Mouse (Mus musculus) midbrain, postnatal 0 days (tissue): ENCODE data around the gene Stard13. TPM values are rescaled to one million over a fixed set of nuclear protein-coding genes. Genes with fewer than 3 reads are reported as not detected.

Source experiments
- ATAC-seq: fragments of 200-750 bp; cut with Nextera tagmentation; 2 replicates; pipeline ENCODE4 v1.8.0; 2017; ENCODE audit warnings: moderate number of reproducible peaks, mild to moderate bottlenecking, moderate TSS enrichment, moderate library complexity; ENCODE audit not compliant: low FRiP score
- DNase-seq: peaks from one replicate; pipeline ENCODE4 v3.0.0-alpha.2; 2015; ENCODE audit warnings: low spot score
- H3K27ac ChIP-seq: fragments of 300-500 bp; sonication (generic); 2 replicates; pipeline ENCODE4 v1.5.1; 2014; ENCODE audit warnings: low read depth, mild to moderate bottlenecking, low read length, mixed read lengths
- H3K27me3 ChIP-seq: fragments of 300-500 bp; sonication (generic); 2 replicates; pipeline ENCODE4 v1.6.1; 2014; ENCODE audit warnings: low read length, control low read depth, mixed read lengths; ENCODE audit not compliant: insufficient read depth
- H3K36me3 ChIP-seq: fragments of 300-500 bp; sonication (generic); 2 replicates; pipeline ENCODE4 v1.6.1; 2014; ENCODE audit warnings: low read length, control low read depth, mixed read lengths; ENCODE audit not compliant: insufficient read depth
- H3K4me1 ChIP-seq: fragments of 300-500 bp; sonication (generic); 2 replicates; pipeline ENCODE4 v1.6.1; 2014; ENCODE audit warnings: mild to moderate bottlenecking, control low read depth, antibody characterized with exemption, low read length, mixed read lengths; ENCODE audit not compliant: insufficient read depth
- H3K4me2 ChIP-seq: fragments of 300-500 bp; sonication (generic); 2 replicates; pipeline ENCODE4 v1.6.1; 2014; ENCODE audit warnings: low read depth, mild to moderate bottlenecking, low read length, mixed read lengths; ENCODE audit not compliant: poor library complexity, severe bottlenecking
- H3K4me3 ChIP-seq: fragments of 300-500 bp; sonication (generic); 2 replicates; pipeline ENCODE4 v1.5.1; 2014; ENCODE audit warnings: low read depth, mild to moderate bottlenecking, low read length, moderate library complexity
- H3K9ac ChIP-seq: fragments of 300-500 bp; sonication (generic); replicated peaks from 2 replicates; pipeline ENCODE4 v1.6.1; 2014; ENCODE audit warnings: mild to moderate bottlenecking, low read length, moderate library complexity, mixed read lengths; ENCODE audit not compliant: poor library complexity, severe bottlenecking
- H3K9me3 ChIP-seq: fragments of 300-500 bp; sonication (generic); 2 replicates; pipeline ENCODE4 v1.6.1; 2016; ENCODE audit warnings: low read length, control low read depth
- CTCF ChIP-seq: IDR thresholded peaks from 2 replicates; pipeline ENCODE4 v1.5.1; 2016; ENCODE audit warnings: antibody characterized with exemption, mild to moderate bottlenecking
- WGBS: fragments of 180-500 bp; shearing (Covaris S2); extraction: QIAGEN DNeasy Blood & Tissue Kit; methylation state at CpG from one replicate; pipeline ENCODE4 v1.1.7; 2014; 5-methylcytosine and 5-hydroxymethylcytosine counted together
- polyA plus RNA-seq: library from polyadenylated mRNA; unstranded; fragments of >200 nt; fragmentation: Nextera tagmentation; extraction: Ambion mirVana; gene quantifications from 2 replicates; pipeline ENCODE4 v1.2.1, GENCODE M21; 2015
- total RNA-seq: library from RNA; depleted of rRNA; stranded (reverse); fragments of >200 nt; gene quantifications from 2 replicates; pipeline ENCODE4 v1.2.3, GENCODE M21; 2014

The Stard13 gene
- total and polyA plus RNA-seq, 2 experiments from 2014 or later: 2.1 to 27.2 TPM

DNA sequence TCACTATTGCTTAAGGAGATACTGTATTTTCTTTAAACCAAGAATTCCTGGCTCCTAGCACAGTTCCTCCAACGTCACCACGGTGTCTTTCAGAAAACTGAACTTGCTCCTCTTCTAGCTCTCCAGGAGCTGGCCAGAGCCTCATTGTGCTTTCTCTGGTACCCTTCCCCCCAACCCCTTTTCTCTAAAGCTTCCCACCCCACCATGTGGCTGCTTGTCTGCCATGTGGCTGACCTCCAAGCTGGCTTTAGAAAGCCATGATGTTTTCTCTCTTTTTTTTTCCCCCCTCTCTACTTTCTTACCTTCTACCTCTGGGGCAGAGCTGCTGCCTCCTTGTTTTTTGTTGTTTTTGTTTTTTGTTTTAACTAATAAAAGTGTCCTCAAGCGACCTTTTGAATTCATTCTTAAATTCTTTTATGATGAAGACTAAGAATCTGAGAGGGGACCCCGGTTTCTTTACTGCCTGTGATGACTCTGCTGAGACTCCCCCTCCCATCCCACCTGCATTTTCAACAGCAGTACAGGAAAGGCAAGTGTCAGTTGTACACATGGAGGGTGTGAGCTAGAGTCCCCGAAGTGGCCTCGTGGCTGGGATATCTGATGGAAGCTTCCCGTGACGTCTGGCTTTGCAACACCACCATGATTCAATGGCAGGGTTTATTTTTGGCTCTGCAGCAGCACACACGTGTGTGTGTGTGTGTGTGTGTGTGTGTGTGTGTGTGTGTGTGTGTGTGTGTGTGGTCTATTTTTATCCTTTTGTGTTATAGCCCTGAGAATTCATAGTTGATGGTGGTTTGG, 198.7 kb downstream of the Stard13 start:
- H3K4me3 ChIP-seq: no peak overlapping the region
- 70% methylated on average over 9 of the region's 9 CpGs for WGBS
- no peaks in the 10 kb centered on the region for H3K9me3 ChIP-seq
- no peak overlapping the region for H3K4me2 ChIP-seq
- H3K27me3 ChIP-seq: no peaks in the 10 kb centered on the region
- no peak for TF ChIP-seq CTCF
- peak; percentile 56 for DNase-seq
- ATAC-seq: no peak
- no peaks in the 10 kb centered on the region for H3K4me1 ChIP-seq
- H3K36me3 ChIP-seq: no peaks in the 10 kb centered on the region
- H3K27ac ChIP-seq: no peak overlapping the region
- H3K9ac ChIP-seq: no peak overlapping the region

DNA sequence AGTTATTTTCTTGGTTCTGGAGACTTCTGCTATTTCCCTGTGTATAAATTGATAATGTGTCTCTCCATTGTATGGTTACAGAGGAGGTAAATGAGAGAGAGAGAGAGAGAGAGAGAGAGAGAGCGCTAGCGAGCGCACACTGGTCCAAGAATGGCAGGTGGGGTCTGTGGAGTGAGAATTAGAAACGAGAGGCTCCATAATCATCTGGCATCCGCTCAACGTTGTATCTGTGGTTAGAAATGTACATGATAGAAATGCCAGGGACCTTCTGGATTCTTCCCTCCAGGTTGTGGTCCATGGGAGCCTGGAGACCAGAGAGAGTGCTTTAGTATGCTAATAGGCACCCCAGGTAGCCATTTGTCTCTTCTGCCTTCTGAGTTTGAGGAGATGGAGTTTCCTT, 204.7 kb downstream of the Stard13 start:
- WGBS: 69% methylated on average over 6 of the region's 6 CpGs
- Histone ChIP-seq H3K9me3 (no peaks in the 10 kb centered on the region), H3K9ac (no peak overlapping the region), H3K36me3 (no peaks in the 10 kb centered on the region), H3K4me3 (no peak overlapping the region), H3K27ac (no peak overlapping the region), H3K4me1 (no peaks in the 10 kb centered on the region), H3K4me2 (no peak overlapping the region), H3K27me3 (no peaks in the 10 kb centered on the region)
- DNase-seq (peak; percentile 79), ATAC-seq (no peak)
- TF ChIP-seq CTCF: no peak

DNA sequence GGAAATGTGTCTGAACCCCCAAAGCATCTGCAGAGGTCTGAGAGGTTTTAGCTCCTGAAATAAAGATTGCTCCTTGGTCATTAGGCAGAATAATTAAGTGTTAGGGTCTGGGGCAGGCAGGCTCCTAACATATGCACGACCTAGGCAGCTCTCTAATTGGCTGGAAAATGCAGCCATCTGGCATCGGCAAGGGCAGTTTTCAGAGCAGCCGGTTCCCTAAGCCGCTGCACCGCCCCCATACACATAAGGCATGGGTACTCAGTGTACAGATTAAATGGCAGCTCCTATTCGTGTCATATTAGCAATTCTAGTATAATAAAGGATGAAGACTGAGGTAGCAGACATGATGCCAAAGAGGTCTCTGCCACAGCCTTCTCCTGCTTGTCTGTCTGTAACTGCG, 206.5 kb downstream of the Stard13 start:
- no peak overlapping the region for H3K4me2 ChIP-seq
- no peak overlapping the region for H3K4me3 ChIP-seq
- no peaks in the 10 kb centered on the region for H3K36me3 ChIP-seq
- 31% methylated on average over 7 of the region's 7 CpGs for WGBS
- H3K9ac ChIP-seq: no peak overlapping the region
- DNase-seq (peak; percentile 71), ATAC-seq (no peak; the same call in 1 of the 2 replicates)
- H3K9me3 ChIP-seq: no peaks in the 10 kb centered on the region
- H3K4me1 ChIP-seq: peaks cover 9% of the 10 kb centered on the region; the same call in 1 of the 2 replicates
- H3K27me3 ChIP-seq: no peaks in the 10 kb centered on the region
- TF ChIP-seq CTCF: no peak
- H3K27ac ChIP-seq: no peak overlapping the region

DNA sequence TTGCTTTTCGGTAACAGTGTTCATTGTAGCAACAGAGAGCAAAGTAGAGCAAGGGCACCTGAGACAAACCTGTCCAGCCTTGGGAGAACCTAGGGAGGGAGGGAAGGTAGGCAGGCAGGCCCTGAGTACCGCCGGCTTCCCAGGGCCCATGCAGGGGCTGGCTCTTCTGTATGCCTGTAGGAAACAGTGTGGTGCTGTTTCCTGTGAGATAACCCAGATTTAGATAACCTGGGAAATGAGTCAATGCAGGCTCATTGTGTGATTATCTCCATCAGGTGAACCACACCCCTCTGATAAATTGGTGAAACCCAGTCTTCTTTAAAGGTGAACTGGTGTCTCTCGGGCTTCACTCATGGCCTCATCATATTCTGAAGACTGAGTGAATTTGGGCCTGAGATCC, 207.6 kb downstream of the Stard13 start:
- H3K4me3 ChIP-seq: no peak overlapping the region
- no peaks in the 10 kb centered on the region for H3K27me3 ChIP-seq
- no peak overlapping the region for H3K4me2 ChIP-seq
- DNase-seq (no peak), ATAC-seq (no peak)
- WGBS: 97% methylated on average over 4 of the region's 4 CpGs
- TF ChIP-seq CTCF: no peak
- no peak overlapping the region for H3K27ac ChIP-seq
- no peaks in the 10 kb centered on the region for H3K9me3 ChIP-seq
- no peaks in the 10 kb centered on the region for H3K36me3 ChIP-seq
- peaks cover 9% of the 10 kb centered on the region; the same call in 1 of the 2 replicates for H3K4me1 ChIP-seq
- H3K9ac ChIP-seq: no peak overlapping the region

DNA sequence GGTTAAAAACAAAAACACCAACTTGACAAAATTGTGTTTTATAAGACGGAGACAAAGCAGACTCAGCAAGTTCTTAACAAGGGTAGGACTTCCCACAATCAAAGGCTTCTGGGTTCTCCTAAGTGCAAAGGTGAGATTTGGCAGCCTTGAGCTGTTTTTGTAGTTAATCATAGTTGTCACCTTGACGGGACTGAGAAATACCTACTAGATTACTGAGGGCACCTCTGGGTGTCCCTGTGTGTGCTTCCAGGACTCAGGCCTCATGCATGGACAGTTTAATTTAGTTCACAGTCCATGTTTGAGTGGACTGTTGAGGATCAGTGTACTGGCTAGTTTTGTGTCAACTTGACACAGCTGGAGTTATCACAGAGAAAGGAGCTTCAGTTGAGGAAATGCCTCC, 209.2 kb downstream of the Stard13 start:
- no peak overlapping the region for H3K9ac ChIP-seq
- WGBS: 80% methylated on average over 2 of the region's 2 CpGs
- DNase-seq (no peak), ATAC-seq (no peak)
- H3K4me2 ChIP-seq: no peak overlapping the region
- no peak for TF ChIP-seq CTCF
- H3K4me3 ChIP-seq: no peak overlapping the region
- no peaks in the 10 kb centered on the region for H3K9me3 ChIP-seq
- peaks cover 13% of the 10 kb centered on the region; the same call in 1 of the 2 replicates for H3K4me1 ChIP-seq
- H3K36me3 ChIP-seq: no peaks in the 10 kb centered on the region
- no peaks in the 10 kb centered on the region for H3K27me3 ChIP-seq
- H3K27ac ChIP-seq: no peak overlapping the region

DNA sequence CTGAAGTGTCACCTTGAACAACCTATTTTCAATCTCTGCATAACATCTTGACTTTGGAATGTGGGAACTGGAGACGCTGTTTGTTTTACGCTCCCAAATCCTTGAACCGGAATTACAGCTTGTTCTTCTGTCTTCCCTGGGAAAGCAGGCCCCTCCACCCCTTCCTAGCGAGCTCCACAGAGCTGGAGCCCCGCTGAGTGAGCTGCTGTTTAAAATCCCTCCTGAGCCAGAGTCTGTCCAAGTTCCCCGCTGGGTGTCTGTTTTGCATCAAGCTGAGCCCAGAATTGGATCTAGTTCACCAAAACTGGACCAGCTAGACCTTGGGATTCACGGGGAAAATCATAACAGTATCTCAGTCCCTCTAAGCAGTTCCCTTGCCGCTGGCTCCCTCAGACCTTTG, 210.2 kb downstream of the Stard13 start:
- H3K27me3 ChIP-seq: no peaks in the 10 kb centered on the region
- H3K4me1 ChIP-seq: peaks cover 13% of the 10 kb centered on the region; the same call in 1 of the 2 replicates
- no peak for ATAC-seq
- no peak overlapping the region for H3K4me2 ChIP-seq
- H3K9ac ChIP-seq: no peak overlapping the region
- no peaks in the 10 kb centered on the region for H3K36me3 ChIP-seq
- DNase-seq: peak; percentile 37
- 7% methylated on average over 8 of the region's 8 CpGs for WGBS
- peak overlapping the region; percentile 39; the same call in 1 of the 2 replicates for H3K27ac ChIP-seq
- no peak overlapping the region for H3K4me3 ChIP-seq
- no peak for TF ChIP-seq CTCF
- H3K9me3 ChIP-seq: no peaks in the 10 kb centered on the region
